Mouse (Mus musculus) lung, embryonic 15.5 days (tissue): Measurements from ENCODE around the gene Armc2. TPM values are rescaled to one million over a fixed set of nuclear protein-coding genes. Genes with fewer than 3 reads are reported as not detected.

Experiments used
- ATAC-seq: fragments of 200-750 bp; cut with Nextera tagmentation; 2 replicates; pipeline ENCODE4 v1.8.0; 2017; ENCODE audit warnings: moderate number of reproducible peaks, borderline replicate concordance; ENCODE audit not compliant: low FRiP score, low TSS enrichment; ENCODE audit errors: extremely low read depth
- H3K27ac ChIP-seq: fragments of 300-500 bp; sonication (generic); 2 replicates; pipeline ENCODE4 v1.5.1; 2015; ENCODE audit warnings: moderate library complexity, mild to moderate bottlenecking, inconsistent platforms
- H3K27me3 ChIP-seq: fragments of 300-500 bp; sonication (generic); 2 replicates; pipeline ENCODE4 v1.6.1; 2015; ENCODE audit warnings: inconsistent platforms
- H3K36me3 ChIP-seq: fragments of 300-500 bp; sonication (generic); 2 replicates; pipeline ENCODE4 v1.6.1; 2015; ENCODE audit warnings: inconsistent platforms
- H3K4me1 ChIP-seq: fragments of 300-500 bp; sonication (generic); 2 replicates; pipeline ENCODE4 v1.6.1; 2015; ENCODE audit warnings: inconsistent platforms
- H3K4me2 ChIP-seq: fragments of 300-500 bp; sonication (generic); 2 replicates; pipeline ENCODE4 v1.6.1; 2015; ENCODE audit warnings: inconsistent platforms, mild to moderate bottlenecking, moderate library complexity
- H3K4me3 ChIP-seq: fragments of 300-500 bp; sonication (generic); 2 replicates; pipeline ENCODE4 v1.5.1; 2015; ENCODE audit warnings: mild to moderate bottlenecking, inconsistent platforms
- H3K9ac ChIP-seq: fragments of 300-500 bp; sonication (generic); 2 replicates; pipeline ENCODE4 v1.6.1; 2015; ENCODE audit warnings: inconsistent platforms
- H3K9me3 ChIP-seq: fragments of 300-500 bp; sonication (generic); 2 replicates; pipeline ENCODE4 v1.6.1; 2016; ENCODE audit warnings: inconsistent platforms
- WGBS: fragments of 180-500 bp; shearing (Covaris S2); methylation state at CpG from one replicate; pipeline ENCODE4 v1.1.7; 2015; 5-methylcytosine and 5-hydroxymethylcytosine counted together
- polyA plus RNA-seq: library from polyadenylated mRNA; unstranded; fragments of >200 nt; fragmentation: Nextera tagmentation; extraction: Ambion mirVana; gene quantifications from 2 replicates; pipeline ENCODE4 v1.2.1, GENCODE M21; 2015

Armc2 gene
- polyA plus RNA-seq, 1 experiment from 2014 or later: 1.8 TPM

GRCm38 (mm10) chr10:41878344-41878743 is 139.9 kb downstream of the Armc2 start:
- H3K36me3 ChIP-seq: no peaks in the 10 kb centered on the region
- H3K27me3 ChIP-seq: no peaks in the 10 kb centered on the region
- H3K4me2 ChIP-seq: no peak overlapping the region
- H3K4me3 ChIP-seq: no peak overlapping the region
- whole genome bisulfite sequencing: 78% methylated on average over 11 of the region's 11 CpGs
- no peak overlapping the region for H3K9ac ChIP-seq
- no peak overlapping the region for H3K27ac ChIP-seq
- H3K4me1 ChIP-seq: no peaks in the 10 kb centered on the region
- no peaks in the 10 kb centered on the region for H3K9me3 ChIP-seq
- no peak for ATAC-seq

- Histone ChIP-seq H3K4me3 (no peak overlapping the region), H3K27ac (no peak overlapping the region), H3K27me3 (no peaks in the 10 kb centered on the region), H3K36me3 (no peaks in the 10 kb centered on the region), H3K9ac (no peak overlapping the region), H3K4me2 (no peak overlapping the region), H3K4me1 (0 out of 2 replicates have a peak, but pooled peaks cover under 1% of the 10 kb centered on the region), H3K9me3 (no peaks in the 10 kb centered on the region)
- ATAC-seq: no peak
Observed at GRCm38 (mm10) chr10:41875624-41876023, 142.6 kb downstream of the Armc2 start.

GRCm38 (mm10) chr10:41871564-41871963 is 146.7 kb downstream of the Armc2 start:
- Histone ChIP-seq H3K36me3 (no peaks in the 10 kb centered on the region), H3K27ac (no peak overlapping the region), H3K27me3 (no peaks in the 10 kb centered on the region), H3K4me3 (no peak overlapping the region), H3K4me2 (no peak overlapping the region), H3K9me3 (no peaks in the 10 kb centered on the region), H3K9ac (no peak overlapping the region), H3K4me1 (0 out of 2 replicates have a peak, but pooled peaks cover 5% of the 10 kb centered on the region)
- WGBS: 44% methylated on average over 2 of the region's 2 CpGs
- ATAC-seq: no peak

GRCm38 (mm10) chr10:41870101-41870500 is 148.1 kb downstream of the Armc2 start:
- H3K4me2 ChIP-seq: no peak overlapping the region
- H3K4me1 ChIP-seq: 0 out of 2 replicates have a peak, but pooled peaks cover 10% of the 10 kb centered on the region
- no peak overlapping the region for H3K9ac ChIP-seq
- no peaks in the 10 kb centered on the region for H3K36me3 ChIP-seq
- H3K27me3 ChIP-seq: no peaks in the 10 kb centered on the region
- no peak for ATAC-seq
- 38% methylated on average over 2 of the region's 2 CpGs for WGBS
- H3K27ac ChIP-seq: no peak overlapping the region
- H3K9me3 ChIP-seq: no peaks in the 10 kb centered on the region
- H3K4me3 ChIP-seq: no peak overlapping the region

DNA sequence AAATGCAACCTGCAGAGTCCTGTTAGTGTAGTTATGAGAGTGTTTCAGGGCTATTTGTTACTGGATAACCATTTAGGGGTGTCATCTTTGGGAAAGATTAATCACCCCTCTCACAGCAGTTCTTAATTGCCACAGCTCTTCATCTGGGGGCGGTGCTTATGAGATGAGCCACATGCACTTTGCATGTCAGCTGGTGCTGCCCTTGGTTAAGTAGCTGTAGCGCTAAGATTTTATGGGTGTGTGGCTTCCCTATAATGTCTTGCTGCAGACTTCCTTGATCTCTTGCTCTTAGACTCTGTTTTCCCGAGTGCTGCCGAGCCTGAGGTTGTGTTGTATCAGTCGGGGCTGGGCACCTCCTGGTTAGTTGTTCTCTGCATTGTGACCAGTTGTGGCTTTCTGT is 150.3 kb downstream of the Armc2 start:
- ATAC-seq: no peak
- H3K9ac ChIP-seq: no peak overlapping the region
- no peak overlapping the region for H3K4me3 ChIP-seq
- no peak overlapping the region for H3K27ac ChIP-seq
- no peaks in the 10 kb centered on the region for H3K27me3 ChIP-seq
- H3K36me3 ChIP-seq: no peaks in the 10 kb centered on the region
- no peaks in the 10 kb centered on the region for H3K9me3 ChIP-seq
- H3K4me1 ChIP-seq: 0 out of 2 replicates have a peak, but pooled peaks cover 10% of the 10 kb centered on the region
- WGBS: 75% methylated on average over 5 of the region's 5 CpGs
- H3K4me2 ChIP-seq: no peak overlapping the region

DNA sequence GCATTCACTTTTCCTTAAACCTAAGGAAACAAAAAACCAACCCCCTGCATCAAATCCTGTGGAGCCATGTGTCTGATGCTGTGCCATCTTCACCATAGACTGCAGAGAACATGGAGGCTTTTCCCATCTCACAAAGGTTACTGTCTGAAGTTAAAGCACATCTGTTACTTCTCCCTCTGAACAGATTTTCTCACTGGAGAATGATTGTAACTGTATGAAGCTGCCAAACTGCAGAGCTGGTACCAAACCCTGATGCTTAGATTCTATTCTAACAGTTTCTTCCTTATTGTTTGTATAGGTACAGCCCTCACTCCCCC is 151.4 kb downstream of the Armc2 start:
- Histone ChIP-seq H3K27ac (no peak overlapping the region), H3K4me1 (0 out of 2 replicates have a peak, but pooled peaks cover 10% of the 10 kb centered on the region), H3K4me3 (no peak overlapping the region), H3K36me3 (no peaks in the 10 kb centered on the region), H3K9ac (no peak overlapping the region), H3K9me3 (no peaks in the 10 kb centered on the region), H3K27me3 (no peaks in the 10 kb centered on the region), H3K4me2 (no peak overlapping the region)
- ATAC-seq: no peak

DNA sequence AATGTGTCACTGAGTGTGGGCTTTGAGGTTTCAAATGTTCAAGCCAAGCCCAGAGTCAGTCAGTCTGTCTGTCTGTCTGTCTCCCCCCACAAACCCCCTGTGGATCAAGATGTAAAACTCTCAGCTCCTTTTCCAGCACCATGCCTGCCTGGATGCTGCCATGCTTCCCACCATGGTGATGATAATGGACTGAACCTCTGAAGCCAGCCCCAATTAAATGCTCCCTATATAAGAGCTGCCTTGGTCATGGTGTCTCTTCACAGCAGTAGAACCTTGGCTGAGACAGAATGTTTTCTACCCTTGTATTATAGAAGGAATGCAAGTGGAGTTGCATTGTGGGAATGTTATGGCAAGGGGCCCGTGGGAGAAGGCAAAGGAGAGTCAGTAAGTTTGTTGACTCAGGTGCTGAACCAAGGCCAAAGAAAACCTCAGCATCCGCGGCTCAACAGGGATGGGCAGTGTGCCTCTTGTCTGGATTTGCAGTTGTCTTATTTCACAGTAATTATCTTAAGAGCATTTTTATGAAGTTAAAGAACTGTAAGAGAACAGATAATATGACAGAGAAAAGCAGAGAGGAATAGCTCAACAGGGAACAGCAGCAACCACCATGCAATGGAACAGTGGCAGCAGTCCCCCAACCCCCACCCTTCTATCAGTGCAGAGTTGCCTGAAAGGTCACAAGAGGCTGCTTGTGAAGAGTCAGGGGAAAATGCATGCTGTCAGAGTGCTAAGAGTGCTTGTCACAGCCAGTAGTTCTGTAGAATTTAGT is 152.0 kb downstream of the Armc2 start:
- Histone ChIP-seq H3K9ac (no peak overlapping the region), H3K36me3 (no peaks in the 10 kb centered on the region), H3K27ac (0 out of 2 replicates have a peak overlapping the region, but pooled peaks have one; percentile 36), H3K4me2 (no peak overlapping the region), H3K4me3 (no peak overlapping the region), H3K9me3 (no peaks in the 10 kb centered on the region), H3K4me1 (0 out of 2 replicates have a peak, but pooled peaks cover 10% of the 10 kb centered on the region), H3K27me3 (no peaks in the 10 kb centered on the region)
- WGBS: 13% methylated on average over 3 of the region's 3 CpGs
- no peak for ATAC-seq

Other genes with a start within 250 kb of the Armc2 start
- 24.1 and 27.9 TPM in 2 replicates for gene Cep57l1, start 208.6 kb downstream of the Armc2 start, polyA plus RNA-seq
- 30.9 and 33.2 TPM in 2 replicates for gene Sesn1, start 208.5 kb downstream of the Armc2 start, polyA plus RNA-seq